Comparison of ENCODE assay signal across 17 mouse cellular contexts in genomic region chr17:13923418-13923817, GRCm38 (mm10). TPM values are rescaled to one million over a fixed set of nuclear protein-coding genes. Genes with fewer than 3 reads are reported as not detected.
A peak's percentile ranks its signal among the peaks of the same experiment; 100 is the strongest.
DNase-seq lines count a peak whose midpoint lies in the region; ATAC-seq lines count a peak whose summit lies in the region.
"Had no signal": no experiment of that assay in that cellular context is flagged by ENCODE, and none has a peak within 500 bp of the region (broad histone marks: within the 10 kb centered on the region; RNA-seq: fewer than 3 reads in every experiment).

No protein-coding gene starts in this region.

- H3K27ac ChIP-seq in kidney, embryonic 14.5 days (ENCODE audit: low read depth, low read length), result no peak overlapping the region
- H3K27ac ChIP-seq in intestine, embryonic 16.5 days (ENCODE audit: low read length), result no peak overlapping the region
- H3K27ac ChIP-seq: heart, embryonic 15.5 days; intestine, embryonic 15.5 days; layer of hippocampus, adult 2 months; liver, embryonic 13.5 days had no signal

- no peaks in the 10 kb centered on the region for H3K36me3 ChIP-seq in kidney, embryonic 14.5 days (ENCODE audit: control insufficient read depth, insufficient read depth, low read length)
- no peaks in the 10 kb centered on the region for H3K36me3 ChIP-seq in intestine, embryonic 16.5 days (ENCODE audit: control insufficient read depth, insufficient read depth, low read length)
- H3K36me3 ChIP-seq: heart, embryonic 15.5 days; intestine, embryonic 15.5 days; liver, embryonic 13.5 days had no signal

- H3K27me3 ChIP-seq in kidney, embryonic 14.5 days (ENCODE audit: control insufficient read depth, insufficient read depth, low read length), result no peaks in the 10 kb centered on the region
- no peaks in the 10 kb centered on the region for H3K27me3 ChIP-seq in intestine, embryonic 16.5 days (replicated peaks; ENCODE audit: control insufficient read depth, insufficient read depth, low read length)
- H3K27me3 ChIP-seq: heart, embryonic 15.5 days; intestine, embryonic 15.5 days; liver, embryonic 13.5 days had no signal

- peak; percentile 45 for DNase-seq in adrenal gland, adult 8-10 months
- DNase-seq in adrenal gland, postnatal 25 days, result no peak
- no peak for DNase-seq in kidney, postnatal 25 days
- peak; percentile 29 for DNase-seq in ovary, postnatal 36 days (ENCODE audit: low spot score)
- no peak for DNase-seq in ovary, postnatal 14 days (ENCODE audit: low spot score)
- DNase-seq in testis, postnatal 14 days (ENCODE audit: low spot score), result peak; percentile 31
- DNase-seq: cerebellum, postnatal 36 days; liver, embryonic 13.5 days; thymus, postnatal 14 days had no signal

- no peak overlapping the region for H3K4me2 ChIP-seq in kidney, embryonic 14.5 days (replicated peaks; ENCODE audit: low read depth, low read length)
- no peak overlapping the region for H3K4me2 ChIP-seq in intestine, embryonic 16.5 days (ENCODE audit: low read depth, low read length)
- H3K4me2 ChIP-seq: heart, embryonic 15.5 days; intestine, embryonic 15.5 days; liver, embryonic 13.5 days had no signal

- no peaks in the 10 kb centered on the region for H3K4me1 ChIP-seq in kidney, embryonic 14.5 days (ENCODE audit: control insufficient read depth, insufficient read depth, low read length)
- H3K4me1 ChIP-seq in intestine, embryonic 16.5 days (ENCODE audit: control insufficient read depth, insufficient read depth, low read length), result no peaks in the 10 kb centered on the region
- H3K4me1 ChIP-seq: intestine, embryonic 15.5 days; liver, embryonic 13.5 days had no signal

- no peaks in the 10 kb centered on the region for H3K9me3 ChIP-seq in kidney, embryonic 14.5 days (ENCODE audit: control insufficient read depth, low read length)
- H3K9me3 ChIP-seq in intestine, embryonic 16.5 days (ENCODE audit: control insufficient read depth, low read length), result no peaks in the 10 kb centered on the region
- H3K9me3 ChIP-seq: heart, embryonic 15.5 days; intestine, embryonic 15.5 days; liver, embryonic 13.5 days had no signal

- ATAC-seq in kidney, embryonic 14.5 days (ENCODE audit: low FRiP score, low TSS enrichment), result peak; percentile 79
- ATAC-seq in intestine, embryonic 16.5 days, result no peak
- ATAC-seq: intestine, embryonic 15.5 days had no signal

- 36% methylated on average over 2 of the region's 2 CpGs for WGBS in kidney, embryonic 14.5 days
- 57% methylated on average over 2 of the region's 2 CpGs for WGBS in intestine, embryonic 16.5 days

- H3K9ac ChIP-seq in kidney, embryonic 14.5 days (ENCODE audit: low read depth, low read length), result no peak overlapping the region
- H3K9ac ChIP-seq in intestine, embryonic 16.5 days (ENCODE audit: low read depth, low read length), result no peak overlapping the region
- H3K9ac ChIP-seq: heart, embryonic 15.5 days; intestine, embryonic 15.5 days; liver, embryonic 13.5 days had no signal

- H3K4me3 ChIP-seq in kidney, embryonic 14.5 days (ENCODE audit: low read length), result no peak overlapping the region
- no peak overlapping the region for H3K4me3 ChIP-seq in intestine, embryonic 16.5 days (ENCODE audit: low read length)
- H3K4me3 ChIP-seq: heart, embryonic 15.5 days; intestine, embryonic 15.5 days; layer of hippocampus, adult 2 months; liver, embryonic 13.5 days had no signal

RNA-seq across cellular contexts. Expression of gene Gm7168, which starts 24.8 kb away (rescaled TPM):
- total RNA-seq in adrenal gland, adult 8-10 months (2022), result not detected
- not detected in 2 replicates for total RNA-seq in adrenal gland, postnatal 25 days (2021)
- polyA plus RNA-seq in kidney, embryonic 14.5 days (2014; fragmentation: Nextera tagmentation; extraction: Ambion mirVana), result not detected in 2 replicates
- not detected in 2 replicates for polyA plus RNA-seq in intestine, embryonic 16.5 days (2015; fragmentation: Nextera tagmentation; extraction: Ambion mirVana)
- total RNA-seq: gastrocnemius, postnatal 36 days; left cerebral cortex, postnatal 25 days had no signal
- polyA plus RNA-seq: heart, embryonic 15.5 days; intestine, embryonic 15.5 days; liver, embryonic 13.5 days; neural tube, embryonic 11.5 days had no signal

Comparison
In these comparisons a context has a peak if more than half of its experiments do, and no peak if none do; other contexts are left out.
1. DNase-seq: peak in adrenal gland, adult 8-10 months (single experiment), ovary, postnatal 36 days (single experiment) and testis, postnatal 14 days (single experiment); none in adrenal gland, postnatal 25 days (single experiment), kidney, postnatal 25 days (0 of 2) and ovary, postnatal 14 days (single experiment).